Mouse (Mus musculus) neural tube, embryonic 15.5 days (tissue): ENCODE results near the gene Bglap2. TPM values are rescaled to one million over a fixed set of nuclear protein-coding genes. Genes with fewer than 3 reads are reported as not detected.

Source experiments
- ATAC-seq: fragments of 200-750 bp; cut with Nextera tagmentation; 2 replicates; pipeline ENCODE4 v1.8.0; 2017; ENCODE audit warnings: mild to moderate bottlenecking, moderate TSS enrichment, moderate library complexity; ENCODE audit not compliant: low FRiP score
- H3K27ac ChIP-seq: fragments of 300-500 bp; sonication (generic); replicated peaks from 2 replicates; pipeline ENCODE4 v1.5.1; 2015; ENCODE audit warnings: mild to moderate bottlenecking, inconsistent platforms
- H3K27me3 ChIP-seq: fragments of 300-500 bp; sonication (generic); replicated peaks from 2 replicates; pipeline ENCODE4 v1.6.1; 2015; ENCODE audit warnings: inconsistent platforms
- H3K36me3 ChIP-seq: fragments of 300-500 bp; sonication (generic); 2 replicates; pipeline ENCODE4 v1.6.1; 2015; ENCODE audit warnings: inconsistent platforms
- H3K4me1 ChIP-seq: fragments of 300-500 bp; sonication (generic); 2 replicates; pipeline ENCODE4 v1.6.1; 2015; ENCODE audit warnings: inconsistent platforms
- H3K4me2 ChIP-seq: fragments of 300-500 bp; sonication (generic); 2 replicates; pipeline ENCODE4 v1.6.1; 2015; ENCODE audit warnings: inconsistent platforms, mild to moderate bottlenecking, moderate library complexity
- H3K4me3 ChIP-seq: fragments of 300-500 bp; sonication (generic); replicated peaks from 2 replicates; pipeline ENCODE4 v1.5.1; 2015; ENCODE audit warnings: mild to moderate bottlenecking, inconsistent platforms
- H3K9ac ChIP-seq: fragments of 300-500 bp; sonication (generic); replicated peaks from 2 replicates; pipeline ENCODE4 v1.6.1; 2015; ENCODE audit warnings: mild to moderate bottlenecking, inconsistent platforms
- H3K9me3 ChIP-seq: fragments of 300-500 bp; sonication (generic); replicated peaks from 2 replicates; pipeline ENCODE4 v1.6.1; 2016; ENCODE audit warnings: inconsistent platforms
- WGBS: fragments of 180-500 bp; shearing (Covaris S2); methylation state at CpG from one replicate; pipeline ENCODE4 v1.1.7; 2015; ENCODE audit warnings: mixed read lengths; 5-methylcytosine and 5-hydroxymethylcytosine counted together
- polyA plus RNA-seq: library from polyadenylated mRNA; unstranded; fragments of >200 nt; fragmentation: Nextera tagmentation; extraction: Ambion mirVana; gene quantifications from 2 replicates; pipeline ENCODE4 v1.2.1, GENCODE M21; 2015

The Bglap2 gene
- polyA plus RNA-seq, 1 experiment from 2014 or later = not detected

- WGBS = 3% methylated on average over 53 of the region's 66 CpGs
- Histone ChIP-seq H3K27me3 (no peaks in the 10 kb centered on the region), H3K27ac (peak within 1 kb of the TSS; percentile 98), H3K4me3 (peak within 1 kb of the TSS; percentile 87), H3K9ac (peak within 1 kb of the TSS; percentile 97), H3K36me3 (no peaks in the 10 kb centered on the region), H3K4me2 (peak within 1 kb of the TSS; percentile 71), H3K9me3 (no peaks in the 10 kb centered on the region), H3K4me1 (peaks cover 34% of the 10 kb centered on the region)
- peak; percentile 95 for ATAC-seq
Observed at GRCm38 (mm10) chr3:88336058-88337013, 42.2 kb downstream of the Bglap2 start, which contains the start of the genes Tmem79 and Smg5. Gene Tmem79 (minus strand): TSS chr3:88336148. Gene Smg5 (plus strand): TSS chr3:88336260.

GRCm38 (mm10) chr3:88335436-88336053 is 43.0 kb downstream of the Bglap2 start:
- Histone ChIP-seq H3K9me3 (no peaks in the 10 kb centered on the region), H3K4me1 (peaks cover 34% of the 10 kb centered on the region), H3K4me2 (peak overlapping the region; percentile 71), H3K27ac (peak overlapping the region; percentile 98), H3K27me3 (no peaks in the 10 kb centered on the region), H3K4me3 (peak overlapping the region; percentile 87), H3K36me3 (no peaks in the 10 kb centered on the region), H3K9ac (peak overlapping the region; percentile 97)
- peak; percentile 75 for ATAC-seq
- 2% methylated on average over 27 of the region's 27 CpGs for WGBS

DNA sequence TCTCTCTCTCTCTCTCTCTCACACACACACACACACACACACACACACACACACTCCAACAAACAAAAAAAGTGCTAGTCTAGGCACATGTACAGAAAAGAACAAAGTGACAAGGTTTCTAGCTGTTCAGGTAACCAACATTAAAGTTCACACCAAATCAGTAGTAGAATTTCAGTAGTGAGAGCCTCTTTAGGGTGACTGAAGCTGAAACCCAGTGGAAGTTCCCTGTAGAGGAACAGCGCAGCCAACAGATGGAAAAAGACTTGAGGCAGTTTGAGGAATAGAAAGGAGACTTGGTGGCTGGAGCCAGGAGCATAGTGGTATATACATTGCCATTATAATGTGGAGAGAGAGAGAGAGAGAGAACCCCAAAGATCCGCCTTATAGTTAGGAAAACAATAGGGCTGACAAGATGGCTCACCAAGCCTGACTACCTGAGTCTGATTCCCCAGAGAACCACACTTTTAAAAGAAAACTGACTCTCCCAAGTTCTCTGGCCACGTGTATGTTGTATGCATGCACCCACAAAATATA is 43.5 kb downstream of the Bglap2 start:
- Histone ChIP-seq H3K9me3 (no peaks in the 10 kb centered on the region), H3K4me2 (peak overlapping the region; percentile 71), H3K4me1 (peaks cover 34% of the 10 kb centered on the region), H3K27me3 (no peaks in the 10 kb centered on the region), H3K9ac (peak overlapping the region; percentile 97), H3K36me3 (no peaks in the 10 kb centered on the region), H3K4me3 (peak overlapping the region; percentile 87), H3K27ac (peak overlapping the region; percentile 98)
- ATAC-seq = no peak
- WGBS = 38% methylated on average over 3 of the region's 3 CpGs

GRCm38 (mm10) chr3:88334029-88334658 is 44.4 kb downstream of the Bglap2 start:
- Histone ChIP-seq H3K4me3 (no peak overlapping the region), H3K27me3 (no peaks in the 10 kb centered on the region)
- WGBS = 63% methylated on average over 12 of the region's 12 CpGs

GRCm38 (mm10) chr3:88331282-88331681 is 47.2 kb downstream of the Bglap2 start:
- no peak for ATAC-seq

More at GRCm38 (mm10) chr3:88334029-88334658, 44.4 kb downstream of the Bglap2 start:
- H3K9ac ChIP-seq = no peak overlapping the region
- H3K4me1 ChIP-seq = peaks cover 32% of the 10 kb centered on the region
- H3K9me3 ChIP-seq = no peaks in the 10 kb centered on the region
- no peak overlapping the region for H3K27ac ChIP-seq
- no peak overlapping the region for H3K4me2 ChIP-seq
- H3K36me3 ChIP-seq = peaks cover 4% of the 10 kb centered on the region; the same call in 1 of the 2 replicates
- no peak for ATAC-seq

GRCm38 (mm10) chr3:88328956-88329355 is 49.5 kb downstream of the Bglap2 start:
- no peak overlapping the region for H3K4me3 ChIP-seq
- 63% methylated on average over 5 of the region's 5 CpGs for WGBS
- H3K4me2 ChIP-seq = no peak overlapping the region
- H3K4me1 ChIP-seq = peaks cover 20% of the 10 kb centered on the region
- H3K27me3 ChIP-seq = no peaks in the 10 kb centered on the region
- peaks cover 9% of the 10 kb centered on the region; the same call in 1 of the 2 replicates for H3K36me3 ChIP-seq
- no peaks in the 10 kb centered on the region for H3K9me3 ChIP-seq
- H3K27ac ChIP-seq = no peak overlapping the region
- no peak for ATAC-seq
- no peak overlapping the region for H3K9ac ChIP-seq

More at GRCm38 (mm10) chr3:88331282-88331681, 47.2 kb downstream of the Bglap2 start:
- WGBS = 23% methylated on average over 2 of the region's 2 CpGs
- no peak overlapping the region for H3K9ac ChIP-seq
- H3K4me2 ChIP-seq = no peak overlapping the region
- H3K4me1 ChIP-seq = peaks cover 14% of the 10 kb centered on the region
- H3K9me3 ChIP-seq = no peaks in the 10 kb centered on the region
- no peak overlapping the region for H3K4me3 ChIP-seq
- H3K27me3 ChIP-seq = no peaks in the 10 kb centered on the region
- no peak overlapping the region for H3K27ac ChIP-seq
- H3K36me3 ChIP-seq = peaks cover 9% of the 10 kb centered on the region; the same call in 1 of the 2 replicates

Other genes with a start within 250 kb of the Bglap2 start
- gene Mef2d, start 236.3 kb downstream of the Bglap2 start, polyA plus RNA-seq = 14.3 and 20.3 TPM in 2 replicates
- 0.78 and 0.83 TPM in 2 replicates for gene Rhbg, start 124.0 kb downstream of the Bglap2 start, polyA plus RNA-seq
- gene Gm38392, start 91.5 kb downstream of the Bglap2 start, polyA plus RNA-seq = 0.26 TPM in 1 of 2 replicates, not detected in the other
- gene Tsacc, start 81.7 kb downstream of the Bglap2 start, polyA plus RNA-seq = 9.5 and 12.4 TPM in 2 replicates
- 426 and 468 TPM in 2 replicates for gene Cct3, start 81.6 kb downstream of the Bglap2 start, polyA plus RNA-seq
- 102 and 129 TPM in 2 replicates for gene Glmp, start 53.7 kb downstream of the Bglap2 start, polyA plus RNA-seq
- 1.9 and 3.3 TPM in 2 replicates for gene Tmem79, start 42.6 kb downstream of the Bglap2 start, polyA plus RNA-seq
- gene Smg5, start 42.4 kb downstream of the Bglap2 start, polyA plus RNA-seq = 57.7 and 60.8 TPM in 2 replicates
- 1.6 and 2.5 TPM in 2 replicates for gene Paqr6, start 14.1 kb downstream of the Bglap2 start, polyA plus RNA-seq
- gene Bglap3, start 6.0 kb downstream of the Bglap2 start, polyA plus RNA-seq = 0.15 and 0.28 TPM in 2 replicates
- gene Bglap, start 5.8 kb upstream of the Bglap2 start, polyA plus RNA-seq = not detected in 2 replicates
- gene Pmf1, start 31.6 kb upstream of the Bglap2 start, polyA plus RNA-seq = 25.8 and 52.7 TPM in 2 replicates
- 33.6 and 36.4 TPM in 2 replicates for gene Slc25a44, start 46.4 kb upstream of the Bglap2 start, polyA plus RNA-seq
- 28.2 and 28.8 TPM in 2 replicates for gene Sema4a, start 82.5 kb upstream of the Bglap2 start, polyA plus RNA-seq
- gene Lmna, start 131.3 kb upstream of the Bglap2 start, polyA plus RNA-seq = 70.3 and 78.7 TPM in 2 replicates
- 18.6 and 19.2 TPM in 2 replicates for gene Mex3a, start 153.7 kb upstream of the Bglap2 start, polyA plus RNA-seq
- gene Rab25, start 169.6 kb upstream of the Bglap2 start, polyA plus RNA-seq = 0.29 and 4.1 TPM in 2 replicates
- 189 and 193 TPM in 2 replicates for gene Lamtor2, start 174.4 kb upstream of the Bglap2 start, polyA plus RNA-seq
- gene Ubqln4, start 175.1 kb upstream of the Bglap2 start, polyA plus RNA-seq = 39.2 and 40.1 TPM in 2 replicates
- 157 and 175 TPM in 2 replicates for gene Ssr2, start 197.2 kb upstream of the Bglap2 start, polyA plus RNA-seq
- 97.4 and 104 TPM in 2 replicates for gene Arhgef2, start 227.3 kb upstream of the Bglap2 start, polyA plus RNA-seq